Mouse (Mus musculus) embryonic facial prominence, embryonic 13.5 days (tissue): ENCODE measurements around the gene Gja4. TPM values are rescaled to one million over a fixed set of nuclear protein-coding genes. Genes with fewer than 3 reads are reported as not detected.

ENCODE experiments used
- ATAC-seq: fragments of 200-750 bp; cut with Nextera tagmentation; 2 replicates; pipeline ENCODE4 v1.8.0; 2017; ENCODE audit warnings: low read depth; ENCODE audit not compliant: insufficient number of reproducible peaks, insufficient read depth, low FRiP score, low TSS enrichment
- H3K27ac ChIP-seq: fragments of 300-500 bp; sonication (generic); 2 replicates; pipeline ENCODE4 v1.5.1; 2015; ENCODE audit warnings: moderate library complexity, mild to moderate bottlenecking, inconsistent platforms
- H3K27me3 ChIP-seq: fragments of 300-500 bp; sonication (generic); 2 replicates; pipeline ENCODE4 v1.6.1; 2015; ENCODE audit warnings: mild to moderate bottlenecking, inconsistent platforms
- H3K36me3 ChIP-seq: fragments of 300-500 bp; sonication (generic); 2 replicates; pipeline ENCODE4 v1.6.1; 2015; ENCODE audit warnings: mild to moderate bottlenecking, inconsistent platforms
- H3K4me1 ChIP-seq: fragments of 300-500 bp; sonication (generic); 2 replicates; pipeline ENCODE4 v1.6.1; 2015; ENCODE audit warnings: inconsistent platforms
- H3K4me2 ChIP-seq: fragments of 300-500 bp; sonication (generic); 2 replicates; pipeline ENCODE4 v1.6.1; 2015; ENCODE audit warnings: moderate library complexity, mild to moderate bottlenecking, inconsistent platforms
- H3K4me3 ChIP-seq: fragments of 300-500 bp; sonication (generic); 2 replicates; pipeline ENCODE4 v1.5.1; 2015; ENCODE audit warnings: mild to moderate bottlenecking, inconsistent platforms
- H3K9ac ChIP-seq: fragments of 300-500 bp; sonication (generic); 2 replicates; pipeline ENCODE4 v1.6.1; 2015; ENCODE audit warnings: mild to moderate bottlenecking, inconsistent platforms
- H3K9me3 ChIP-seq: fragments of 300-500 bp; sonication (generic); 2 replicates; pipeline ENCODE4 v1.6.1; 2016; ENCODE audit warnings: inconsistent platforms
- WGBS: fragments of 180-500 bp; shearing (Covaris S2); methylation state at CpG from one replicate; pipeline ENCODE4 v1.1.7; 2015; ENCODE audit warnings: mixed read lengths; 5-methylcytosine and 5-hydroxymethylcytosine counted together
- polyA plus RNA-seq: library from polyadenylated mRNA; unstranded; fragments of >200 nt; fragmentation: Nextera tagmentation; extraction: Ambion mirVana; gene quantifications from 2 replicates; pipeline ENCODE4 v1.2.1, GENCODE M21; 2015

The Gja4 gene
- polyA plus RNA-seq, 1 experiment from 2014 or later: 11.1 TPM

DNA sequence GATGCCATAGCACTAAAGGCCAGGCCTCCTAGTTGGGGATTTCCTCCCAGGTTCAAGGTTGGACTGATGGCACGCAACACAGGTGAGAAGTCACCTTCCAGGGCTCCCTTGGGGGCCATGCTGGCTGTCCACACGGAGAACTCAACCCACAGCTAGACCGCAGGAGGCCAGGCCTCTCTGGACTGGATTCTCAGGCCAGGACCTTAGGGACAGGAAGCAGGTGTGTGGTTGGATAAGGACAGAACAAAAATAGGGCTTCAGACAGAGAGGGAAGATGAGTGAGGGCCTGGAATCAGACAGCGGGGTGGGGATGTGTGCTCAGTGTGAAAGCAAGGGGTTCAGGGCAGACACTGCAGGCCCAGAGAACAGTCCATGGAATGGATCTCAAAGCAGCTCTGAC lies 26.9 kb downstream of the Gja4 start:
- Histone ChIP-seq H3K9ac (0 out of 2 replicates have a peak overlapping the region, but pooled peaks have one; percentile 1), H3K27ac (no peak overlapping the region), H3K27me3 (no peaks in the 10 kb centered on the region), H3K4me3 (no peak overlapping the region), H3K4me2 (no peak overlapping the region), H3K36me3 (no peaks in the 10 kb centered on the region), H3K4me1 (0 out of 2 replicates have a peak, but pooled peaks cover 3% of the 10 kb centered on the region), H3K9me3 (no peaks in the 10 kb centered on the region)
- ATAC-seq: no peak
- WGBS: 74% methylated on average over 4 of the region's 4 CpGs

- Histone ChIP-seq H3K9me3 (no peaks in the 10 kb centered on the region), H3K9ac (no peak overlapping the region), H3K36me3 (no peaks in the 10 kb centered on the region), H3K4me3 (no peak overlapping the region), H3K4me2 (no peak overlapping the region), H3K4me1 (peaks cover 4% of the 10 kb centered on the region; the same call in 1 of the 2 replicates), H3K27ac (no peak overlapping the region), H3K27me3 (no peaks in the 10 kb centered on the region)
- WGBS: 67% methylated on average over 9 of the region's 9 CpGs
- ATAC-seq: no peak
Observed at GRCm38 (mm10) chr4:127279241-127279640, 34.6 kb downstream of the Gja4 start.

GRCm38 (mm10) chr4:127278451-127279001 lies 35.3 kb downstream of the Gja4 start:
- ATAC-seq: no peak
- 30% methylated on average over 9 of the region's 9 CpGs for WGBS
- Histone ChIP-seq H3K9ac (no peak overlapping the region), H3K27me3 (no peaks in the 10 kb centered on the region), H3K9me3 (no peaks in the 10 kb centered on the region), H3K4me2 (no peak overlapping the region), H3K4me3 (no peak overlapping the region), H3K4me1 (peaks cover 4% of the 10 kb centered on the region; the same call in 1 of the 2 replicates), H3K36me3 (no peaks in the 10 kb centered on the region), H3K27ac (no peak overlapping the region)

GRCm38 (mm10) chr4:127264183-127264554 lies 49.7 kb downstream of the Gja4 start:
- Histone ChIP-seq H3K27me3 (peaks cover 11% of the 10 kb centered on the region), H3K4me1 (no peaks in the 10 kb centered on the region), H3K9ac (no peak overlapping the region), H3K27ac (no peak overlapping the region), H3K36me3 (no peaks in the 10 kb centered on the region), H3K9me3 (no peaks in the 10 kb centered on the region), H3K4me3 (no peak overlapping the region), H3K4me2 (no peak overlapping the region)
- WGBS: 60% methylated on average over 5 of the region's 5 CpGs
- no peak for ATAC-seq

- Histone ChIP-seq H3K9ac (no peak overlapping the region), H3K4me2 (no peak overlapping the region), H3K4me3 (no peak overlapping the region), H3K4me1 (no peaks in the 10 kb centered on the region), H3K27ac (no peak overlapping the region), H3K27me3 (peaks cover 9% of the 10 kb centered on the region), H3K36me3 (no peaks in the 10 kb centered on the region), H3K9me3 (no peaks in the 10 kb centered on the region)
- ATAC-seq: no peak
- WGBS: 66% methylated on average over 19 of the region's 19 CpGs
Observed at GRCm38 (mm10) chr4:127263438-127264182, 50.2 kb downstream of the Gja4 start.

GRCm38 (mm10) chr4:127261601-127262000 lies 52.2 kb downstream of the Gja4 start:
- 88% methylated on average over 14 of the region's 14 CpGs for WGBS
- Histone ChIP-seq H3K4me3 (no peak overlapping the region), H3K36me3 (no peaks in the 10 kb centered on the region), H3K27me3 (no peaks in the 10 kb centered on the region), H3K9ac (no peak overlapping the region), H3K27ac (no peak overlapping the region), H3K9me3 (no peaks in the 10 kb centered on the region), H3K4me2 (no peak overlapping the region), H3K4me1 (no peaks in the 10 kb centered on the region)
- ATAC-seq: no peak

Other genes with a start within 250 kb of the Gja4 start
- gene Zmym6, start 236.7 kb downstream of the Gja4 start, polyA plus RNA-seq: 26.6 and 29.4 TPM in 2 replicates
- 18.2 and 21.2 TPM in 2 replicates for gene Tmem35b, start 190.3 kb downstream of the Gja4 start, polyA plus RNA-seq
- 0.91 and 0.94 TPM in 2 replicates for gene Dlgap3, start 144.8 kb downstream of the Gja4 start, polyA plus RNA-seq
- 42.2 and 53.0 TPM in 2 replicates for gene Smim12, start 70.3 kb downstream of the Gja4 start, polyA plus RNA-seq
- 4.3 and 4.7 TPM in 2 replicates for gene Gjb3, start 16.8 kb upstream of the Gja4 start, polyA plus RNA-seq
- 0.14 and 0.36 TPM in 2 replicates for gene Gjb4, start 40.0 kb upstream of the Gja4 start, polyA plus RNA-seq
- 0.25 and 0.35 TPM in 2 replicates for gene Gjb5, start 44.1 kb upstream of the Gja4 start, polyA plus RNA-seq